Mouse (Mus musculus): ENCODE measurements around the gene Lrp5. TPM values are rescaled to one million over a fixed set of nuclear protein-coding genes. Genes with fewer than 3 reads are reported as not detected.

Lrp5 gene
- total RNA-seq (2014; rRNA removed), result 7.9 and 11.1 TPM in 2 replicates
- polyA plus RNA-seq (2015; fragmentation: Nextera tagmentation; extraction: Ambion mirVana), result 0.50 and 0.56 TPM in 2 replicates

GRCm38 (mm10) chr19:3686215-3686894 lies at the start of gene Lrp5:
Gene Lrp5 (minus strand): TSS chr19:3686564.
- H3K27ac ChIP-seq (ENCODE audit: low read depth, low read length), result peak within 1 kb of the TSS; percentile 9; the same call in 1 of the 2 replicates

GRCm38 (mm10) chr19:3736001-3736400 lies 49.6 kb upstream of the Lrp5 start:
- Histone ChIP-seq H3K27me3 (ENCODE audit: insufficient read depth, low read length) (no peaks in the 10 kb centered on the region), H3K36me3 (ENCODE audit: insufficient read depth) (no peaks in the 10 kb centered on the region), H3K9ac (no peak overlapping the region), H3K4me3 (ENCODE audit: low read depth, low read length) (no peak overlapping the region), H3K4me2 (ENCODE audit: low read depth) (no peak overlapping the region), H3K27ac (ENCODE audit: low read depth, low read length) (no peak overlapping the region), H3K9me3 (ENCODE audit: low read length) (no peaks in the 10 kb centered on the region), H3K4me1 (ENCODE audit: insufficient read depth) (no peaks in the 10 kb centered on the region)
- DNase-seq (no peak), ATAC-seq (no peak)
- WGBS, result 90% methylated on average over 3 of the region's 3 CpGs
- TF ChIP-seq CTCF (IDR thresholded peaks at IDR 0.05; ENCODE audit: low read depth), result no peak

More at GRCm38 (mm10) chr19:3686215-3686894, at the start of gene Lrp5:
- no peaks in the 10 kb centered on the region for H3K9me3 ChIP-seq (ENCODE audit: low read length)
- H3K36me3 ChIP-seq (ENCODE audit: insufficient read depth), result no peaks in the 10 kb centered on the region
- ATAC-seq (peak; percentile 63), DNase-seq (peak; percentile 43)
- under 1% methylated on average over 57 of the region's 83 CpGs for WGBS
- 0 out of 2 replicates have a peak, but pooled peaks have one; percentile 1 for TF ChIP-seq CTCF (IDR thresholded peaks at IDR 0.05; ENCODE audit: low read depth)
- peak within 1 kb of the TSS; percentile 58 for H3K9ac ChIP-seq
- H3K4me2 ChIP-seq (ENCODE audit: low read depth), result peak within 1 kb of the TSS; percentile 99
- H3K27me3 ChIP-seq (ENCODE audit: insufficient read depth, low read length), result no peaks in the 10 kb centered on the region
- H3K4me3 ChIP-seq (ENCODE audit: low read depth, low read length), result peak within 1 kb of the TSS; percentile 78
- H3K4me1 ChIP-seq (ENCODE audit: insufficient read depth), result peaks cover 9% of the 10 kb centered on the region; the same call in 1 of the 2 replicates

GRCm38 (mm10) chr19:3730781-3731646 lies 44.6 kb upstream of the Lrp5 start:
- no peak for ATAC-seq
- TF ChIP-seq CTCF (IDR thresholded peaks at IDR 0.05; ENCODE audit: low read depth), result no peak
- 82% methylated on average over 7 of the region's 7 CpGs for WGBS

GRCm38 (mm10) chr19:3728901-3729300 lies 42.5 kb upstream of the Lrp5 start:
- ATAC-seq (no peak), DNase-seq (no peak)
- Histone ChIP-seq H3K27me3 (ENCODE audit: insufficient read depth, low read length) (no peaks in the 10 kb centered on the region), H3K4me2 (ENCODE audit: low read depth) (no peak overlapping the region), H3K27ac (ENCODE audit: low read depth, low read length) (no peak overlapping the region), H3K9me3 (ENCODE audit: low read length) (no peaks in the 10 kb centered on the region), H3K9ac (no peak overlapping the region), H3K36me3 (ENCODE audit: insufficient read depth) (no peaks in the 10 kb centered on the region), H3K4me1 (ENCODE audit: insufficient read depth) (no peaks in the 10 kb centered on the region), H3K4me3 (ENCODE audit: low read depth, low read length) (no peak overlapping the region)
- WGBS, result 68% methylated on average over 2 of the region's 2 CpGs
- no peak for TF ChIP-seq CTCF (IDR thresholded peaks at IDR 0.05; ENCODE audit: low read depth)

More at GRCm38 (mm10) chr19:3730781-3731646, 44.6 kb upstream of the Lrp5 start:
- Histone ChIP-seq H3K27me3 (ENCODE audit: insufficient read depth, low read length) (no peaks in the 10 kb centered on the region), H3K4me2 (ENCODE audit: low read depth) (no peak overlapping the region), H3K9ac (no peak overlapping the region), H3K9me3 (ENCODE audit: low read length) (no peaks in the 10 kb centered on the region), H3K4me1 (ENCODE audit: insufficient read depth) (no peaks in the 10 kb centered on the region), H3K27ac (ENCODE audit: low read depth, low read length) (no peak overlapping the region), H3K36me3 (ENCODE audit: insufficient read depth) (no peaks in the 10 kb centered on the region), H3K4me3 (ENCODE audit: low read depth, low read length) (no peak overlapping the region)
- no peak for DNase-seq

GRCm38 (mm10) chr19:3724779-3725178 lies 38.4 kb upstream of the Lrp5 start:
- peak; percentile 75 for TF ChIP-seq CTCF (IDR thresholded peaks at IDR 0.05; ENCODE audit: low read depth)
- Histone ChIP-seq H3K9me3 (ENCODE audit: low read length) (no peaks in the 10 kb centered on the region), H3K4me3 (ENCODE audit: low read depth, low read length) (no peak overlapping the region), H3K4me1 (ENCODE audit: insufficient read depth) (no peaks in the 10 kb centered on the region), H3K27ac (ENCODE audit: low read depth, low read length) (no peak overlapping the region), H3K27me3 (ENCODE audit: insufficient read depth, low read length) (no peaks in the 10 kb centered on the region), H3K9ac (no peak overlapping the region), H3K36me3 (ENCODE audit: insufficient read depth) (no peaks in the 10 kb centered on the region), H3K4me2 (ENCODE audit: low read depth) (no peak overlapping the region)
- ATAC-seq (no peak), DNase-seq (peak; percentile 68)
- WGBS, result 26% methylated on average over 1 of the region's 1 CpGs

GRCm38 (mm10) chr19:3723904-3724303 lies 37.5 kb upstream of the Lrp5 start:
- 81% methylated on average over 4 of the region's 4 CpGs for WGBS

More at GRCm38 (mm10) chr19:3723904-3724303, 37.5 kb upstream of the Lrp5 start:
- Histone ChIP-seq H3K27me3 (ENCODE audit: insufficient read depth, low read length) (no peaks in the 10 kb centered on the region), H3K27ac (ENCODE audit: low read depth, low read length) (no peak overlapping the region), H3K36me3 (ENCODE audit: insufficient read depth) (no peaks in the 10 kb centered on the region), H3K4me2 (ENCODE audit: low read depth) (no peak overlapping the region), H3K4me3 (ENCODE audit: low read depth, low read length) (no peak overlapping the region), H3K9ac (no peak overlapping the region), H3K4me1 (ENCODE audit: insufficient read depth) (no peaks in the 10 kb centered on the region), H3K9me3 (ENCODE audit: low read length) (no peaks in the 10 kb centered on the region)
- DNase-seq (peak; percentile 28), ATAC-seq (no peak)
- peak; percentile 63 for TF ChIP-seq CTCF (IDR thresholded peaks at IDR 0.05; ENCODE audit: low read depth)

Measured in forebrain, postnatal 0 days (tissue).